Mouse (Mus musculus) CH12.LX (cell line): ENCODE results near the gene 2210016L21Rik. TPM values are rescaled to one million over a fixed set of nuclear protein-coding genes. Genes with fewer than 3 reads are reported as not detected.

ENCODE experiments used
- DNase-seq: peaks from one replicate; pipeline ENCODE4 v3.0.0-alpha.2; 2013; ENCODE audit errors: extremely low read depth
- H3K27ac ChIP-seq: 2 replicates; pipeline ENCODE4 v1.5.1; 2012; ENCODE audit warnings: low read depth, mild to moderate bottlenecking, control low read depth, moderate library complexity; ENCODE audit not compliant: insufficient read depth
- H3K27me3 ChIP-seq: replicated peaks from 2 replicates; pipeline ENCODE3; 2012; ENCODE audit warnings: inconsistent platforms
- H3K36me3 ChIP-seq, 2 experiments: replicated peaks in 1 of 2; 2 replicates each; pipeline versions ENCODE3 to v1.6.1; 2012; ENCODE audit warnings: inconsistent platforms in 1 of 2, low read length in 1 of 2, mild to moderate bottlenecking in 1 of 2, mixed read lengths in 1 of 2, moderate library complexity in 1 of 2; ENCODE audit not compliant: control insufficient read depth in 1 of 2, insufficient read depth in 1 of 2
- H3K4me1 ChIP-seq, 2 experiments: 2 replicates each; pipeline ENCODE4 v1.6.1; 2012; ENCODE audit warnings: inconsistent platforms in 1 of 2, moderate library complexity in 1 of 2; ENCODE audit not compliant: insufficient read depth in 2 of 2, control insufficient read depth in 1 of 2
- H3K4me2 ChIP-seq: 2 replicates; pipeline ENCODE4 v1.6.1; 2012; ENCODE audit warnings: low read depth, mild to moderate bottlenecking, control low read depth; ENCODE audit not compliant: poor library complexity, insufficient read depth, severe bottlenecking
- H3K4me3 ChIP-seq, 3 experiments: fragments of 150-350 bp in 1 of 3; sonication (generic) in 1 of 3; replicated peaks in 1 of 3; 2 replicates each; pipeline versions ENCODE3 to v1.5.1; 2011 to 2012; ENCODE audit warnings: low read depth in 2 of 3, low read length in 2 of 3, mild to moderate bottlenecking in 2 of 3, moderate library complexity in 2 of 3, control low read depth in 1 of 3, improper control_type of control experiment in 1 of 3, inconsistent platforms in 1 of 3, mixed read lengths in 1 of 3; ENCODE audit not compliant: poor library complexity in 1 of 3
- H3K79me2 ChIP-seq: replicated peaks from 2 replicates; pipeline ENCODE4 v1.6.1; 2012; ENCODE audit warnings: mild to moderate bottlenecking, moderate library complexity; ENCODE audit not compliant: control insufficient read depth, poor library complexity, insufficient read depth, severe bottlenecking; ENCODE audit errors: extremely low read depth
- H3K9ac ChIP-seq: 2 replicates; pipeline ENCODE4 v1.6.1; 2012; ENCODE audit warnings: low read depth, mild to moderate bottlenecking, control low read depth, moderate library complexity; ENCODE audit not compliant: insufficient read depth
- H3K9me3 ChIP-seq: replicated peaks from 2 replicates; pipeline ENCODE3; 2012; ENCODE audit warnings: low read length, inconsistent platforms, mixed read lengths
- CHD1 ChIP-seq: IDR thresholded peaks from 2 replicates; pipeline ENCODE4 v1.6.1; 2012; ENCODE audit warnings: low read depth, low read length, improper control_type of control experiment, inconsistent platforms
- CHD2 ChIP-seq: IDR thresholded peaks from 2 replicates; pipeline ENCODE4 v1.6.1; 2011; ENCODE audit warnings: low read length, improper control_type of control experiment
- CTCF ChIP-seq, 2 experiments: IDR thresholded peaks in 1 of 2; conservative IDR thresholded peaks in 1 of 2; 2 replicates each; pipeline ENCODE4 v1.5.1; 2011 to 2012; ENCODE audit warnings: low read depth in 2 of 2, low read length in 2 of 2, improper control_type of control experiment in 1 of 2, inconsistent platforms in 1 of 2, mild to moderate bottlenecking in 1 of 2, moderate library complexity in 1 of 2
- EP300 ChIP-seq: IDR thresholded peaks from 2 replicates; pipeline ENCODE4 v1.6.1; 2011; ENCODE audit warnings: low read length, improper control_type of control experiment
- HCFC1 ChIP-seq: IDR thresholded peaks from 2 replicates; pipeline ENCODE4 v1.6.1; 2012; ENCODE audit warnings: low read depth, mild to moderate bottlenecking, inconsistent platforms, low read length, improper control_type of control experiment
- JUN ChIP-seq: IDR thresholded peaks from 2 replicates; pipeline ENCODE4 v1.6.1; 2011; ENCODE audit warnings: low read depth, mild to moderate bottlenecking, low read length, improper control_type of control experiment, moderate library complexity; ENCODE audit not compliant: insufficient read depth
- MEF2A ChIP-seq: IDR thresholded peaks from 2 replicates; pipeline ENCODE4 v1.6.1; 2014; ENCODE audit warnings: low read depth, mild to moderate bottlenecking, inconsistent platforms, low read length, improper control_type of control experiment, borderline replicate concordance
- NELFE ChIP-seq: IDR thresholded peaks from 2 replicates; pipeline ENCODE4 v1.6.1; 2011; ENCODE audit warnings: low read depth, low read length, improper control_type of control experiment
- PAX5 ChIP-seq: IDR thresholded peaks from 2 replicates; pipeline ENCODE4 v1.6.1; 2012; ENCODE audit warnings: low read length, inconsistent platforms, mixed read lengths
- POLR2A ChIP-seq: IDR thresholded peaks from 2 replicates; pipeline ENCODE4 v1.6.1; 2011; ENCODE audit warnings: low read depth, mild to moderate bottlenecking, improper control_type of control experiment, low read length
- POLR2AphosphoS2 ChIP-seq: IDR thresholded peaks from 2 replicates; pipeline ENCODE4 v1.6.1; 2011; ENCODE audit warnings: low read depth, low read length, improper control_type of control experiment
- RAD21 ChIP-seq: IDR thresholded peaks from 2 replicates; pipeline ENCODE4 v1.6.1; 2011; ENCODE audit warnings: low read depth, mild to moderate bottlenecking, low read length, improper control_type of control experiment, moderate library complexity
- TBP ChIP-seq: conservative IDR thresholded peaks from 2 replicates; pipeline ENCODE4 v1.6.1; 2011; ENCODE audit warnings: low read depth, low read length, improper control_type of control experiment
- ZC3H11A ChIP-seq: IDR thresholded peaks from 2 replicates; pipeline ENCODE4 v1.6.1; 2012; ENCODE audit warnings: low read depth, mild to moderate bottlenecking, inconsistent platforms, low read length, improper control_type of control experiment
- ZKSCAN1 ChIP-seq: IDR thresholded peaks from 2 replicates; pipeline ENCODE4 v1.6.1; 2012; ENCODE audit warnings: low read depth, inconsistent platforms, low read length, improper control_type of control experiment, borderline replicate concordance
- ZNF384 ChIP-seq: IDR thresholded peaks from 2 replicates; pipeline ENCODE4 v1.6.1; 2012; ENCODE audit warnings: low read depth, low read length, improper control_type of control experiment, inconsistent platforms
- dilution Hi-C: fragments of 300-500 bp; cut with MboI; formaldehyde crosslinking; loops from 2 replicates; pipeline ENCODE4 v1.14.3; 2020; ENCODE audit warnings: low sequenced_read_pairs; ENCODE audit not compliant: extremely low pct_unique_long_range_greater_than_20kb, extremely low pct_ligation_motif_present
- in situ Hi-C: fragments of 300-500 bp; cut with MboI; formaldehyde crosslinking; loops from 3 replicates; pipeline ENCODE4 v1.14.3; 2019; ENCODE audit warnings: low sequenced_read_pairs, low pct_ligation_motif_present, low pct_unique_long_range_greater_than_20kb, mixed read lengths
- polyA plus RNA-seq: library from polyadenylated mRNA; unstranded; fragments of >175 nt; gene quantifications from 2 replicates; pipeline ENCODE4 v1.2.1, GENCODE M21; 2012; ENCODE audit warnings: low read depth; ENCODE audit not compliant: insufficient read length
- total RNA-seq, 2 experiments: library from RNA; depleted of rRNA; stranded (reverse); fragments of 300-350 nt in 1 of 2; fragments of >200 nt in 1 of 2; gene quantifications; 2 replicates each; pipeline ENCODE4 v1.2.3; 2012 to 2014

Gene 2210016L21Rik
- total and polyA plus RNA-seq, 3 experiments, result 11.5 to 32.5 (median 21.6) TPM

GRCm38 (mm10) chr5:114953326-114953725 lies 11.4 kb downstream of the 2210016L21Rik start:
- no peaks in the 10 kb centered on the region for H3K79me2 ChIP-seq
- H3K27me3 ChIP-seq, result no peaks in the 10 kb centered on the region
- H3K9me3 ChIP-seq, result no peaks in the 10 kb centered on the region
- dilution Hi-C loops, result no loop called here
- H3K27ac ChIP-seq, result no peak overlapping the region
- TF ChIP-seq RAD21 (no peak), CTCF (conservative IDR thresholded peaks at IDR 0.05 in 1 of 2, IDR thresholded peaks at IDR 0.05 in 1 of 2; ENCODE audit: low read depth in 2 of 2, low read length in 2 of 2) (no peak), ZKSCAN1 (no peak), JUN (no peak), POLR2A (no peak), HCFC1 (no peak), NELFE (no peak), EP300 (no peak), ZC3H11A (no peak)
- in situ Hi-C loops, result no loop called here
- DNase-seq, result no peak
- H3K4me2 ChIP-seq, result no peak overlapping the region
- H3K36me3 ChIP-seq, result peaks cover 18 to 35% of the 10 kb centered on the region in 2 experiments
- H3K4me1 ChIP-seq, result peaks cover 0 to 14% of the 10 kb centered on the region in 2 experiments; a peak in 3 of 4 replicates
- H3K4me3 ChIP-seq, result no peak overlapping the region
- H3K9ac ChIP-seq, result no peak overlapping the region

- Histone ChIP-seq H3K27ac (no peak overlapping the region), H3K27me3 (peaks cover 2% of the 10 kb centered on the region), H3K9ac (no peak overlapping the region), H3K36me3 (no peaks in the 10 kb centered on the region), H3K4me1 (no peaks in the 10 kb centered on the region), H3K79me2 (no peaks in the 10 kb centered on the region), H3K4me2 (no peak overlapping the region), H3K9me3 (no peaks in the 10 kb centered on the region), H3K4me3 (no peak overlapping the region)
- in situ Hi-C loops (no loop called here), dilution Hi-C loops (no loop called here)
- TF ChIP-seq CHD2, result no peak
- TF ChIP-seq ZKSCAN1, result no peak
- no peak for TF ChIP-seq CHD1
- DNase-seq, result no peak
Measured at GRCm38 (mm10) chr5:114958069-114958468, 16.1 kb downstream of the 2210016L21Rik start.

- Histone ChIP-seq H3K27ac (no peak overlapping the region), H3K79me2 (no peaks in the 10 kb centered on the region), H3K4me3 (no peak overlapping the region), H3K9ac (no peak overlapping the region), H3K9me3 (no peaks in the 10 kb centered on the region)
- TF ChIP-seq MEF2A, result no peak
- no peak for TF ChIP-seq POLR2AphosphoS2
- TF ChIP-seq TBP, result no peak
- no peak for TF ChIP-seq JUN
- TF ChIP-seq PAX5, result no peak
- TF ChIP-seq ZNF384, result no peak
- TF ChIP-seq, all 38 proteins: peak for 0
- dilution Hi-C loops (no loop called here), in situ Hi-C loops (no loop called here)
- H3K27me3 ChIP-seq, result peaks cover 4% of the 10 kb centered on the region
- H3K4me1 ChIP-seq, result peaks cover 0 to 2% of the 10 kb centered on the region in 2 experiments; a peak in 2 of 4 replicates
- no peaks in the 10 kb centered on the region for H3K36me3 ChIP-seq
- DNase-seq, result no peak
- no peak overlapping the region for H3K4me2 ChIP-seq
Measured at GRCm38 (mm10) chr5:114961590-114962360, 19.8 kb downstream of the 2210016L21Rik start.
